Mouse (Mus musculus): ENCODE measurements at regions not wholly inside any gene's neighbourhood (a gene's known extent, or its start where the extent isn't known, plus 50 kb on each side); places are given as distances from the start of the nearest gene placed in this dataset.

DNA sequence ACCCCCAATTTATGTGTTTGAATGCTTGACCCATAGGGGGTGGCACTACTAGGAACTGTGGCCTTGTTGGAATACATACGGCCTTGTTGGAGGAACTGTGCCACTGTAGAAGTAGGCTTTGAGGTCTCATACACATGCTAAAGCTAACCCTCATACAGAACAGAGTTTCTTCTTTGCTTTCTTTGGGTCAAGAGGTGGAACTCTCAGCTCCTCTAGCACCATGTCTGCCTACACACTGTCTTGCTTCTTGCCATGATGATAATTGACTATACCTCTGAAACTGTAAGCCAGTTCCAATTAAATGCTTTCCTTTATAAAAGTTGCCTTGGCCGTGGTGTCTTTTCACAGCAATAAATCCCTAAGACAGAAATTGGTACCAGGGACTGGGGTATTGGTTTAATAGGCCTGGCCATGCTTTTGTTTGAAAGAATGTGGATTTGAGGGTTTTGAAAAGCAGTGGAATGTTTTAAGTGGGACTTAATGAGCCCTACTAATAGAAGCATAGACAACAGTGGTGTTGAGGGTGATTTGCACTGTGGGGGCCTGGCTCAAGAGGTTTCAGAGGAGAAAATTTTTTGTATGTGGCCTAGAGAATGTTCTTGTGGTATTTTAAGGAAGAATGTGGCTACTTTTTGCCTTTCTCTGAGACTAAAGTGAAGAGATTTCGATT is 468.7 kb upstream of the Fat1 start:
- in situ Hi-C loops (cut with MboI, MseI), result no loop called here

- in situ Hi-C loops (cut with MboI, MseI), result no loop called here
These were observed 422.4 kb upstream of the Fat1 start for GRCm38 (mm10) chr8:44512876-44513275.

GRCm38 (mm10) chr8:44525915-44526314 is 409.3 kb upstream of the Fat1 start:
- in situ Hi-C loops (cut with MboI, MseI), result no loop called here

- in situ Hi-C loops (cut with MboI, MseI), result no loop called here
These were observed 405.6 kb upstream of the Fat1 start for GRCm38 (mm10) chr8:44529696-44530095.

- in situ Hi-C loops (cut with MboI, MseI), result no loop called here
These were observed 386.4 kb upstream of the Fat1 start for GRCm38 (mm10) chr8:44548885-44549284.

DNA sequence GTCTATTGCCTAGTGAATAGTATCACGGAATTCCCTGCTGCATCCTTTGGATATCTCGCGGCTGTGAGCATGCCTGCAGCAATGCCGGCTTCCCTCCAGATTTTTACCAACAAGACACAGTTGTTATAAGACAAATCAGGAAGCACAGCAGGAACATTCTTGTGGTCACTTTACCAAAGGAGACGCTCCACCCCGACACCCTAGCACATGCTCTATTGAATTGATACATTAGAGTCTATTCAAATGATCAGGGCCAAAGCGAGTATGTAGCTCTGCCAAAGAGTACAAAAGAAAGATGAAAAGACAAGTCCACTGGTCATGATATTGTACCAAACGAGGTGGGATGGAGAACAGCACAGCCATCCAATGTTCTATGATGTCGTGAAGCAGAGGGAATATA is 376.1 kb upstream of the Fat1 start:
- in situ Hi-C loops (cut with MboI, MseI), result no loop called here

GRCm38 (mm10) chr8:44576314-44576858 is 358.9 kb upstream of the Fat1 start:
- in situ Hi-C loops (cut with MboI, MseI), result no loop called here

- in situ Hi-C loops (cut with MboI, MseI), result no loop called here
These were observed 358.3 kb upstream of the Fat1 start for GRCm38 (mm10) chr8:44576993-44577392.
